Mouse (Mus musculus): ENCODE data around the gene Exoc3l4. TPM values are rescaled to one million over a fixed set of nuclear protein-coding genes. Genes with fewer than 3 reads are reported as not detected.

Exoc3l4 gene
- total and polyA plus RNA-seq, 3 experiments = 0.27 TPM; not detected in 2

GRCm38 (mm10) chr12:111419918-111420317 is 3.1 kb downstream of the Exoc3l4 start:
- peaks cover 78% of the 10 kb centered on the region for H3K27me3 ChIP-seq (ENCODE audit: insufficient read depth, low read length)
- H3K36me3 ChIP-seq (replicated peaks) = no peaks in the 10 kb centered on the region
- peaks cover 6% of the 10 kb centered on the region; the same call in 1 of the 2 replicates for H3K9me3 ChIP-seq (replicated peaks)
- H3K4me1 ChIP-seq (ENCODE audit: insufficient read depth, low read depth, low read length) = peaks cover 17% of the 10 kb centered on the region
- DNase-seq (ENCODE audit: low spot score) (no peak), ATAC-seq (ENCODE audit: extremely low read depth, insufficient number of reproducible peaks, low FRiP score, poor library complexity, severe bottlenecking) (no peak)
- TF ChIP-seq GATA1 (IDR thresholded peaks at IDR 0.05; ENCODE audit: borderline replicate concordance, low read length) = no peak
- TF ChIP-seq CTCF (IDR thresholded peaks at IDR 0.05; ENCODE audit: low read depth, low read length) = no peak
- no peak for TF ChIP-seq GATA2 (IDR thresholded peaks at IDR 0.05; ENCODE audit: borderline replicate concordance, low read depth, low read length)
- no peak for TF ChIP-seq TAL1 (conservative IDR thresholded peaks at IDR 0.05; ENCODE audit: low read depth, low read length)
- no peak overlapping the region for H3K4me3 ChIP-seq (ENCODE audit: low read depth, low read length)

GRCm38 (mm10) chr12:111420946-111421709 is 4.3 kb downstream of the Exoc3l4 start:
- H3K4me3 ChIP-seq (ENCODE audit: low read depth, low read length) = no peak overlapping the region
- peaks cover 6% of the 10 kb centered on the region; the same call in 1 of the 2 replicates for H3K9me3 ChIP-seq (replicated peaks)
- TF ChIP-seq GATA2 (IDR thresholded peaks at IDR 0.05; ENCODE audit: borderline replicate concordance, low read depth, low read length) (no peak), GATA1 (IDR thresholded peaks at IDR 0.05; ENCODE audit: borderline replicate concordance, low read length) (no peak), TAL1 (conservative IDR thresholded peaks at IDR 0.05; ENCODE audit: low read depth, low read length) (no peak), CTCF (IDR thresholded peaks at IDR 0.05; ENCODE audit: low read depth, low read length) (no peak), POLR2AphosphoS5 (IDR thresholded peaks at IDR 0.05; ENCODE audit: insufficient replicate concordance, low read depth, low read length) (no peak)
- H3K4me1 ChIP-seq (ENCODE audit: insufficient read depth, low read depth, low read length) = peaks cover 26% of the 10 kb centered on the region
- ATAC-seq (ENCODE audit: extremely low read depth, insufficient number of reproducible peaks, low FRiP score, poor library complexity, severe bottlenecking) = no peak
- DNase-seq (ENCODE audit: low spot score) = no peak
- peaks cover 86% of the 10 kb centered on the region for H3K27me3 ChIP-seq (ENCODE audit: insufficient read depth, low read length)
- no peaks in the 10 kb centered on the region for H3K36me3 ChIP-seq (replicated peaks)

DNA sequence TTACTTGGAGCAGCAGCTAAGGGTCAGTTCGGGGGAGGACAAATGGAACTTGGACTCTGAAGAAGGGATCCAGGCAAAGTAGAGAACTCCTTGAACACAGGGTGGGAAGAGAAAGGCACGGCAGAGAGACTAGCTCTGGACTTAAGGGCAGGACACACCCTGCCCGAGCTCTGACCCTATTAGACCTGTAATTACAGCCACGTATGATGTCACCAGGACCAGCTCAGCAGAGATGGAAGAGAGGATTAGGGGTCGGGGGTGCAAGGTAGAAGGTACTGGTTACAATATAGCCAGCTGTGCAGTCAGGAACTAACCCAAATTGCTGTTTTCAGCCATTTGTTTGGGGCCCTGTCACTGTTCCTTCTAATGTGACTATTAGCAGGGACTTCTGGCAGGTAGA is 6.0 kb downstream of the Exoc3l4 start:
- TF ChIP-seq CTCF (IDR thresholded peaks at IDR 0.05; ENCODE audit: low read depth, low read length) (no peak), GATA2 (IDR thresholded peaks at IDR 0.05; ENCODE audit: borderline replicate concordance, low read depth, low read length) (no peak), GATA1 (IDR thresholded peaks at IDR 0.05; ENCODE audit: borderline replicate concordance, low read length) (no peak), TAL1 (conservative IDR thresholded peaks at IDR 0.05; ENCODE audit: low read depth, low read length) (no peak)
- Histone ChIP-seq H3K4me1 (ENCODE audit: insufficient read depth, low read depth, low read length) (peaks cover 22% of the 10 kb centered on the region), H3K9me3 (replicated peaks) (peaks cover 6% of the 10 kb centered on the region; the same call in 1 of the 2 replicates), H3K4me3 (ENCODE audit: low read depth, low read length) (no peak overlapping the region), H3K27me3 (ENCODE audit: insufficient read depth, low read length) (peaks cover 71% of the 10 kb centered on the region), H3K36me3 (replicated peaks) (no peaks in the 10 kb centered on the region)
- DNase-seq (ENCODE audit: low spot score) (no peak), ATAC-seq (ENCODE audit: extremely low read depth, insufficient number of reproducible peaks, low FRiP score, poor library complexity, severe bottlenecking) (no peak)

GRCm38 (mm10) chr12:111423570-111424129 is 6.8 kb downstream of the Exoc3l4 start:
- Histone ChIP-seq H3K4me1 (ENCODE audit: insufficient read depth, low read depth, low read length) (peaks cover 26% of the 10 kb centered on the region), H3K36me3 (replicated peaks) (no peaks in the 10 kb centered on the region), H3K4me3 (ENCODE audit: low read depth, low read length) (no peak overlapping the region), H3K27me3 (ENCODE audit: insufficient read depth, low read length) (peaks cover 68% of the 10 kb centered on the region), H3K9me3 (replicated peaks) (peaks cover 6% of the 10 kb centered on the region; the same call in 1 of the 2 replicates)
- no peak for ATAC-seq (ENCODE audit: extremely low read depth, insufficient number of reproducible peaks, low FRiP score, poor library complexity, severe bottlenecking)
- no peak for DNase-seq (ENCODE audit: low spot score)
- TF ChIP-seq GATA1 (IDR thresholded peaks at IDR 0.05; ENCODE audit: borderline replicate concordance, low read length) (no peak), POLR2AphosphoS5 (IDR thresholded peaks at IDR 0.05; ENCODE audit: insufficient replicate concordance, low read depth, low read length) (no peak), GATA2 (IDR thresholded peaks at IDR 0.05; ENCODE audit: borderline replicate concordance, low read depth, low read length) (no peak), TAL1 (conservative IDR thresholded peaks at IDR 0.05; ENCODE audit: low read depth, low read length) (no peak), CTCF (IDR thresholded peaks at IDR 0.05; ENCODE audit: low read depth, low read length) (no peak)

- ATAC-seq (ENCODE audit: extremely low read depth, insufficient number of reproducible peaks, low FRiP score, poor library complexity, severe bottlenecking) = no peak
- Histone ChIP-seq H3K9me3 (replicated peaks) (peaks cover 9% of the 10 kb centered on the region; the same call in 1 of the 2 replicates), H3K4me3 (ENCODE audit: low read depth, low read length) (no peak overlapping the region), H3K27me3 (ENCODE audit: insufficient read depth, low read length) (peaks cover 65% of the 10 kb centered on the region), H3K4me1 (ENCODE audit: insufficient read depth, low read depth, low read length) (peaks cover 34% of the 10 kb centered on the region), H3K36me3 (replicated peaks) (no peaks in the 10 kb centered on the region)
- DNase-seq (ENCODE audit: low spot score) = no peak
- TF ChIP-seq POLR2AphosphoS5 (IDR thresholded peaks at IDR 0.05; ENCODE audit: insufficient replicate concordance, low read depth, low read length) (no peak), CTCF (IDR thresholded peaks at IDR 0.05; ENCODE audit: low read depth, low read length) (no peak), GATA1 (IDR thresholded peaks at IDR 0.05; ENCODE audit: borderline replicate concordance, low read length) (no peak), GATA2 (IDR thresholded peaks at IDR 0.05; ENCODE audit: borderline replicate concordance, low read depth, low read length) (no peak), TAL1 (conservative IDR thresholded peaks at IDR 0.05; ENCODE audit: low read depth, low read length) (no peak)
Observed at GRCm38 (mm10) chr12:111424547-111424946, 7.7 kb downstream of the Exoc3l4 start.

GRCm38 (mm10) chr12:111425258-111425657 is 8.4 kb downstream of the Exoc3l4 start:
- peak; percentile 83 for DNase-seq (ENCODE audit: low spot score)
- H3K9me3 ChIP-seq (replicated peaks) = peaks cover 10% of the 10 kb centered on the region; the same call in 1 of the 2 replicates
- H3K4me1 ChIP-seq (ENCODE audit: insufficient read depth, low read depth, low read length) = peaks cover 41% of the 10 kb centered on the region
- H3K4me3 ChIP-seq (ENCODE audit: low read depth, low read length) = no peak overlapping the region
- no peak for ATAC-seq (ENCODE audit: extremely low read depth, insufficient number of reproducible peaks, low FRiP score, poor library complexity, severe bottlenecking)
- TF ChIP-seq CTCF (IDR thresholded peaks at IDR 0.05; ENCODE audit: low read depth, low read length) (peak; percentile 81), TAL1 (conservative IDR thresholded peaks at IDR 0.05; ENCODE audit: low read depth, low read length) (no peak), POLR2AphosphoS5 (IDR thresholded peaks at IDR 0.05; ENCODE audit: insufficient replicate concordance, low read depth, low read length) (no peak), GATA2 (IDR thresholded peaks at IDR 0.05; ENCODE audit: borderline replicate concordance, low read depth, low read length) (no peak), GATA1 (IDR thresholded peaks at IDR 0.05; ENCODE audit: borderline replicate concordance, low read length) (no peak)
- peaks cover 59% of the 10 kb centered on the region for H3K27me3 ChIP-seq (ENCODE audit: insufficient read depth, low read length)
- no peaks in the 10 kb centered on the region for H3K36me3 ChIP-seq (replicated peaks)
